Mouse (Mus musculus) C2C12 (cell line): ENCODE data around the gene Slk. TPM values are rescaled to one million over a fixed set of nuclear protein-coding genes. Genes with fewer than 3 reads are reported as not detected.

Source experiments
- H3K27me3 ChIP-seq: one replicate; pipeline ENCODE4 v1.6.1; 2011; ENCODE audit not compliant: control insufficient read depth, insufficient read depth, insufficient read length
- H3K36me3 ChIP-seq: one replicate; pipeline ENCODE4 v1.6.1; 2011; ENCODE audit not compliant: control insufficient read depth, insufficient read depth
- H3K4me3 ChIP-seq: one replicate; pipeline ENCODE4 v1.5.1; 2011; ENCODE audit warnings: mild to moderate bottlenecking, control low read depth; ENCODE audit not compliant: poor library complexity, insufficient read depth, severe bottlenecking
- H3K79me2 ChIP-seq: one replicate; pipeline ENCODE4 v1.6.1; 2011; ENCODE audit not compliant: control insufficient read depth, insufficient read depth
- H3K79me3 ChIP-seq: one replicate; pipeline ENCODE4 v1.6.1; 2011; ENCODE audit warnings: low read depth, control low read depth
- H3ac ChIP-seq: one replicate; pipeline ENCODE3; 2011; ENCODE audit warnings: low read depth; ENCODE audit not compliant: control insufficient read depth, insufficient read length
- CEBPB ChIP-seq: IDR thresholded peaks from one replicate; pipeline ENCODE4 v1.6.1; 2011; ENCODE audit warnings: low read depth, mild to moderate bottlenecking, control low read depth, moderate library complexity
- CTCF ChIP-seq: IDR thresholded peaks from one replicate; pipeline ENCODE4 v1.5.1; 2011; ENCODE audit not compliant: control insufficient read depth, insufficient read depth, insufficient read length
- FOSL1 ChIP-seq: IDR thresholded peaks from one replicate; pipeline ENCODE4 v1.8.0; 2011; ENCODE audit warnings: mild to moderate bottlenecking, low read length; ENCODE audit not compliant: poor library complexity, insufficient read depth, severe bottlenecking
- MAX ChIP-seq: IDR thresholded peaks from one replicate; pipeline ENCODE4 v1.6.1; 2011; ENCODE audit warnings: mild to moderate bottlenecking, control low read depth
- MYOD1 ChIP-seq: IDR thresholded peaks from one replicate; pipeline ENCODE4 v1.6.1; 2011; ENCODE audit warnings: low read depth; ENCODE audit not compliant: control insufficient read depth, insufficient read length
- MYOG ChIP-seq: IDR thresholded peaks from one replicate; pipeline ENCODE4 v1.6.1; 2011; ENCODE audit not compliant: control insufficient read depth, insufficient read length; ENCODE audit errors: extremely low read depth
- USF1 ChIP-seq: IDR thresholded peaks from one replicate; pipeline ENCODE4 v1.6.1; 2011; ENCODE audit warnings: low read depth, mild to moderate bottlenecking, control low read depth, moderate library complexity
- polyA plus RNA-seq: library from polyadenylated mRNA; unstranded; fragments of >200 nt; fragmentation: generic; extraction: Trizol; gene quantifications from one replicate; pipeline ENCODE4 v1.2.1, GENCODE M21; 2012; ENCODE audit warnings: missing spikeins

Gene Slk
- polyA plus RNA-seq, 1 experiment = 10.7 TPM

DNA sequence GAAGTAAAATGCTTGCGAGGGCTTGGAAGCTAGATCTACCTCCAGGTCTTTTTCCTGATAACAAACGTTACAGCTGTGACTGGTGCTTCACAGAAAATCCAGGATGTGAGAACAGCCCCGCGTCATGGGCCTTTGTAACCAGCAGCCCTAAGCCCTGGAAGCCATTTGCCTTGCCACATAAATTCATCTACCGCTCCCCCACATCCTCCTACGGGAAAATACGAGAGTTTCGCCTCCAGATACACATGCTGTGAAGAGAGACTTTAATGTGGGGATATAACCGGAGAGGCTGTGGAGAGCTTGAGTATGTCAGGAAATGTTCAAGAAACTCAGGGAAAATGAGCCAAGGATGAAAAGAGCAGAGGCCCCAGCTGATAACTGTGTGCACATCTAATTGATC, 30.3 kb upstream of the Slk start:
- no peak for TF ChIP-seq MYOD1
- TF ChIP-seq MAX = no peak
- TF ChIP-seq CTCF = no peak
- no peak for TF ChIP-seq FOSL1
- no peak for TF ChIP-seq MYOG
- no peak for TF ChIP-seq CEBPB
- no peak for TF ChIP-seq USF1
- Histone ChIP-seq H3K79me3 (no peaks in the 10 kb centered on the region), H3K4me3 (no peak overlapping the region), H3K79me2 (no peaks in the 10 kb centered on the region), H3ac (no peak overlapping the region), H3K36me3 (no peaks in the 10 kb centered on the region), H3K27me3 (no peaks in the 10 kb centered on the region)

DNA sequence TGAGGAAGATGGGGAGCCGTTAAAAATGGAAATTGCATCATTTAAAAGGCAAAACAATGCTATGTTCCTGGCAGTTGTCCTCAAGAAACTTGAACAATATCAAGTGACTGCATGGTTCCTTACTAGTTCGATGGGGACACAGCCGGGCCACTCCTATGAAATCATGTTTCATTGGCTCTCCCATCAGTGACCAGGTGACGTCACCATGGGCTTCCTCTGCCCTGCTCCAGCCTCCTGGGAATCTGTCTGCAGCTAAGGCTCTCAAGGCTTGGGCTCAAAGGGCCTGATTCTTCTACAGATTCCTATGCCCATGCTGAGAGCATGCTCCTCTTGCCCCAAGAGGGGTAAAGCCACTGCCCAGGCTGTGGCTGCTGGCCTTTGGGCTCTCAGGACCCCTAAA, 29.9 kb upstream of the Slk start:
- H3K4me3 ChIP-seq = no peak overlapping the region
- no peak for TF ChIP-seq MAX
- TF ChIP-seq CTCF = no peak

DNA sequence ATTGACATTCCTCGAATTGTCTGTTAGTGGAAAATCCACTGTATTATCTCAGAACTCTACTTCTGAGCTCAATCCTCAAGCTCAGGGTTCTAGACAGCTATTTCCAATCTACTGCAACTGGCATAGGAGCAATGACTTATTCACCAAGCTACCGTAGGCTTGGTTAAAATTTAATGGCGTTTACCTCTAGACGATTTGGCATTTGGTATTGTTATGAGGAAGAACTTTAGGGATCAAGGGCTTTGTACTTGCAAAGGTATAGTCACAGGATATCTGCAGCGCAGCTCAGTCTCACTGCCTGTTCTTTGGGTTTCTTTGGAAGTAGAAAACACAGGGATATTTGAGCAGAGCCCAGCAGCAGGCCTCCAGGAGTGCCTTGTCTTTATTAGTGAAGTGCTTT, 20.3 kb upstream of the Slk start:
- H3K36me3 ChIP-seq = no peaks in the 10 kb centered on the region
- no peak for TF ChIP-seq CTCF
- no peak for TF ChIP-seq MAX
- TF ChIP-seq FOSL1 = no peak
- no peak for TF ChIP-seq USF1
- no peak for TF ChIP-seq MYOD1
- TF ChIP-seq CEBPB = no peak
- no peak for TF ChIP-seq MYOG
- H3ac ChIP-seq = no peak overlapping the region
- H3K27me3 ChIP-seq = no peaks in the 10 kb centered on the region
- no peak overlapping the region for H3K4me3 ChIP-seq
- no peaks in the 10 kb centered on the region for H3K79me2 ChIP-seq
- H3K79me3 ChIP-seq = no peaks in the 10 kb centered on the region

More for the DNA sequence above, 29.9 kb upstream of the Slk start:
- no peaks in the 10 kb centered on the region for H3K79me2 ChIP-seq
- no peak overlapping the region for H3ac ChIP-seq
- H3K36me3 ChIP-seq = no peaks in the 10 kb centered on the region
- H3K27me3 ChIP-seq = no peaks in the 10 kb centered on the region
- no peaks in the 10 kb centered on the region for H3K79me3 ChIP-seq

- no peaks in the 10 kb centered on the region for H3K79me3 ChIP-seq
- H3K4me3 ChIP-seq = no peak overlapping the region
- H3K36me3 ChIP-seq = no peaks in the 10 kb centered on the region
- H3ac ChIP-seq = no peak overlapping the region
- no peaks in the 10 kb centered on the region for H3K27me3 ChIP-seq
- TF ChIP-seq CEBPB (no peak), MAX (no peak), USF1 (no peak), MYOD1 (no peak), CTCF (no peak), MYOG (no peak), FOSL1 (no peak)
- H3K79me2 ChIP-seq = no peaks in the 10 kb centered on the region
Measured at GRCm38 (mm10) chr19:47559751-47560512, 19.5 kb upstream of the Slk start.

DNA sequence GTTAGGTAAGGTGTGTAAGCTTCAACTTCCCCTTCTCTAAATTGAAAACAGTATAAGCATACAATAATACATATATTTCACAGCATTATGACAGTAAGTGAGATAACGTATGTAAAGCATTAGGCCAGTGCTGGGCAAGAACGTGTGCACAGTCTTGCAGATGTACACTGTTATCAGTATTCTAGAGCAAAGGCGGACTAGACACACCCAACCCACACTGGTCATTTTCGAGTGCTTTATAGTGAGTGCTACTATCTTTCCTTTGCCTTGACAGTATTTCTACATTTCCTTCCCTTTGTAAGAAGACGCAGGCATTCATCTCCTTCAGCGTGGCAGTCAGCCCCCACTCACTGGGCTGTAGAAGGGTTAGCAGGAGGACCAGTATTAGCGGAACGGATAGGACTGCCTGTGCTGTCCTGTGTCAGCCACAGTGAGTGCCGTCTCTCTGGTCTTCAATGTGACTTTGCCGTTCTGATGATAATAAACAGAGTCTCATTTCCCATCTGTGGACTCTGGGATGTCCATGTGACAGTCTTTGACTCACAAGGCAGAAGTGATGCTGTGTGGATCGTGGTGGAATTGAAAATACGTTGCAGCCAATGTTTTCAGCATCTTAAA, 18.8 kb upstream of the Slk start:
- TF ChIP-seq MAX (no peak), CEBPB (no peak), CTCF (no peak), FOSL1 (no peak), MYOD1 (no peak), MYOG (no peak), USF1 (no peak)
- H3K27me3 ChIP-seq = no peaks in the 10 kb centered on the region
- H3K79me2 ChIP-seq = no peaks in the 10 kb centered on the region
- H3K4me3 ChIP-seq = no peak overlapping the region
- H3K79me3 ChIP-seq = no peaks in the 10 kb centered on the region
- H3K36me3 ChIP-seq = no peaks in the 10 kb centered on the region
- H3ac ChIP-seq = no peak overlapping the region
